Mouse (Mus musculus) C2C12 (cell line): ENCODE measurements around the gene Gtpbp8. TPM values are rescaled to one million over a fixed set of nuclear protein-coding genes. Genes with fewer than 3 reads are reported as not detected.

Experiments used
- H3K27me3 ChIP-seq: one replicate; pipeline ENCODE4 v1.6.1; 2011; ENCODE audit not compliant: control insufficient read depth, insufficient read depth, insufficient read length
- H3K36me3 ChIP-seq: one replicate; pipeline ENCODE4 v1.6.1; 2011; ENCODE audit not compliant: control insufficient read depth, insufficient read depth
- H3K4me3 ChIP-seq: one replicate; pipeline ENCODE4 v1.5.1; 2011; ENCODE audit warnings: mild to moderate bottlenecking, control low read depth; ENCODE audit not compliant: poor library complexity, insufficient read depth, severe bottlenecking
- H3K79me2 ChIP-seq: one replicate; pipeline ENCODE4 v1.6.1; 2011; ENCODE audit not compliant: control insufficient read depth, insufficient read depth
- H3K79me3 ChIP-seq: one replicate; pipeline ENCODE4 v1.6.1; 2011; ENCODE audit warnings: low read depth, control low read depth
- H3ac ChIP-seq: one replicate; pipeline ENCODE3; 2011; ENCODE audit warnings: low read depth; ENCODE audit not compliant: control insufficient read depth, insufficient read length
- CEBPB ChIP-seq: IDR thresholded peaks from one replicate; pipeline ENCODE4 v1.6.1; 2011; ENCODE audit warnings: low read depth, mild to moderate bottlenecking, control low read depth, moderate library complexity
- CTCF ChIP-seq: IDR thresholded peaks from one replicate; pipeline ENCODE4 v1.5.1; 2011; ENCODE audit not compliant: control insufficient read depth, insufficient read depth, insufficient read length
- FOSL1 ChIP-seq: IDR thresholded peaks from one replicate; pipeline ENCODE4 v1.8.0; 2011; ENCODE audit warnings: mild to moderate bottlenecking, low read length; ENCODE audit not compliant: poor library complexity, insufficient read depth, severe bottlenecking
- MAX ChIP-seq: IDR thresholded peaks from one replicate; pipeline ENCODE4 v1.6.1; 2011; ENCODE audit warnings: mild to moderate bottlenecking, control low read depth
- MYOD1 ChIP-seq: IDR thresholded peaks from one replicate; pipeline ENCODE4 v1.6.1; 2011; ENCODE audit warnings: low read depth; ENCODE audit not compliant: control insufficient read depth, insufficient read length
- MYOG ChIP-seq: IDR thresholded peaks from one replicate; pipeline ENCODE4 v1.6.1; 2011; ENCODE audit not compliant: control insufficient read depth, insufficient read length; ENCODE audit errors: extremely low read depth
- USF1 ChIP-seq: IDR thresholded peaks from one replicate; pipeline ENCODE4 v1.6.1; 2011; ENCODE audit warnings: low read depth, mild to moderate bottlenecking, control low read depth, moderate library complexity
- long read RNA-seq, 2 experiments: library from polyadenylated mRNA; unstranded; transcript quantifications; one replicate each; pipeline ENCODE4 v2.0.0; 2019 to 2020
- polyA plus RNA-seq: library from polyadenylated mRNA; unstranded; fragments of >200 nt; fragmentation: generic; extraction: Trizol; gene quantifications from one replicate; pipeline ENCODE4 v1.2.1, GENCODE M21; 2012; ENCODE audit warnings: missing spikeins

Gene Gtpbp8
- 6.8 TPM for polyA plus RNA-seq
- long read RNA-seq, experiment 1, transcript Gtpbp8-202 (5 exons, 739 nt) = minor isoform, 7 of 37 reads
- long read RNA-seq, experiment 1, transcript Gtpbp8-204 (6 exons, 3,415 nt) = major isoform, 20 of 37 reads
- long read RNA-seq, experiment 1, partial matches to known transcripts = 1 of 37 reads
- long read RNA-seq, experiment 1, other reads (novel, unspliced or antisense) = 8 of 37 reads
- long read RNA-seq, experiment 2, transcript Gtpbp8-204 (6 exons, 3,415 nt) = major isoform, 25 of 43 reads
- long read RNA-seq, experiment 2, partial matches to known transcripts = 0 of 43 reads
- long read RNA-seq, experiment 2, other reads (novel, unspliced or antisense) = 13 of 43 reads

DNA sequence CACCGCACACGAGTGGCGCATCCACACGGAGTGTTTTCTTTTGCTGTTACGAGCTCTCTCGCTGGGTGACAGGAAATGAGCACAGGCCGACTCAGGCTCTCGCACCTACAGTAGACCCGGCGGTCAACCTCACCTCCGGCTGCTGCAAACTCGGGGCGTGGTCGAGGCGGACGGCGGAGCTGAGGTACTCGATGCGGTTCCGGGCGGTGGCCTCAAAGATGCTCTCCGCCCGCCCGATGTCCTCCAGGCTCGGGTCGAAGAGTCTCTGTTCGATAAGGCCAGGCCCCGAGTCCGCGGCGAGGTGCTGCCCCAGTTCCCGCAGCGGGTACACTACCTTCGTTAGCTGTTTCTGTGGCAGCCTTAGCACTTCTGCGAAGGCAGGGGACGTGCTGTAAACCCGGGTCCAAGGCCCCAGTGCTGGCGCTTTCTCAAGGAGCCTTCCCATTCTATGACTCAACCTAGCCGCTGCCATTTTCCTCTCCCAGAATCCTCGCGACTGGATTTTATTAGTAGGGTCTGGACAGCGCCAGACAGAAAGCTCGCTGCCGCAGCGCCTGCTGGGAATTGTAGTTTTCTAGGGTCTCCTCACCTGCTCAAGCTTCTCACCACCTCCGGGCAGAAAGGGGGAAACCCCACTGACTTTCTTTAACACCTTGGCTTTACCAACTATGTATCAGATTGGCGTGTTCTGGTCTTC, at the start of gene Gtpbp8:
TSS of gene Gtpbp8 (minus strand) at position 498 of the 697 bp plus-strand sequence.
- Histone ChIP-seq H3K36me3 (peaks cover 16% of the 10 kb centered on the region), H3ac (peak within 1 kb of the TSS; percentile 88), H3K79me3 (peaks cover 14% of the 10 kb centered on the region), H3K4me3 (peak within 1 kb of the TSS; percentile 76), H3K27me3 (no peaks in the 10 kb centered on the region), H3K79me2 (peaks cover 27% of the 10 kb centered on the region)
- TF ChIP-seq MYOD1 (no peak), MAX (no peak), FOSL1 (no peak), CEBPB (no peak), CTCF (no peak), USF1 (no peak), MYOG (no peak)

DNA sequence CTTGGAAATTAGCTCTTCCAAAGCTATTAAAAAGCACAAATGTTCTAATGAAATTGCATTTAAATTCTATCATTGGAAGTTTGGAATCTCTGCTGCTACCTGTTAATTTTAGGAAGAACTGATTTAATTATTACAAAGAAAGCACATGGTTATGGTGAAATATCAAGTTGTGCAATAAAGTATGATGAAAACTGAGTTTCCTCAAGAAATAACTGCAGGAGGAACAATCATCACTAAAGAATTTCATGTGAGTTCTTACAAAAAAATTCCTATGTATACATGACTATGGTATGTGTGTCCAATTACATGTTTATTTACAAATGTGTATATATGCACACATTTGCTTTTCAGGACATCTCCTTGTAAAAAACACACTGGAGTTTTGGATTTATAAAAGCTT, 48.3 kb upstream of the Gtpbp8 start:
- no peaks in the 10 kb centered on the region for H3K27me3 ChIP-seq
- no peak overlapping the region for H3K4me3 ChIP-seq
- no peak for TF ChIP-seq MAX
- TF ChIP-seq MYOG = no peak
- no peak for TF ChIP-seq MYOD1
- no peak for TF ChIP-seq CTCF
- TF ChIP-seq USF1 = no peak
- TF ChIP-seq CEBPB = peak; percentile 81
- no peak overlapping the region for H3ac ChIP-seq
- H3K79me3 ChIP-seq = no peaks in the 10 kb centered on the region
- no peaks in the 10 kb centered on the region for H3K36me3 ChIP-seq
- no peaks in the 10 kb centered on the region for H3K79me2 ChIP-seq

DNA sequence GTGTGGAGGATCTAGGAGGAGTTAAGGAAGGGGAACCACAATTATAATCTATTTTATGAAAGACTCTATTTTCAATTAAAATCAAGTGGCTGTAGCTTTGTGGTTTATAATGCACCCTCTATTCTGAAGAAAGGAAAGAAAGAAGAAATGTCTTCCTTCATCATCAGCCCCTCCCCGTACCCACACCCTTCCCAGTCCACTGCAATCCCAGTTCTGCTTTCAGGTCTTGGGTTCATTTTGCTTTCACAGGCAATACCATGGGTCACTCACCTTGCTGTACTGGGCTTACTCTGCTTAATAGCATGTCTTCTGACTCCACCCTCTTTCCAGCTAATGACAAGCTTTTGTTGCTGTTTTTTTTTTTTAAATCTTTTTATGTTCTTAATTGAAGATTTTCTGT, 40.8 kb upstream of the Gtpbp8 start:
- no peaks in the 10 kb centered on the region for H3K36me3 ChIP-seq
- H3K79me3 ChIP-seq = no peaks in the 10 kb centered on the region
- TF ChIP-seq FOSL1 = no peak
- TF ChIP-seq MYOD1 = no peak
- TF ChIP-seq CTCF = no peak
- TF ChIP-seq MYOG = no peak
- TF ChIP-seq MAX = no peak
- TF ChIP-seq CEBPB = no peak
- no peak for TF ChIP-seq USF1
- no peak overlapping the region for H3K4me3 ChIP-seq
- H3K79me2 ChIP-seq = no peaks in the 10 kb centered on the region
- H3ac ChIP-seq = no peak overlapping the region
- no peaks in the 10 kb centered on the region for H3K27me3 ChIP-seq

DNA sequence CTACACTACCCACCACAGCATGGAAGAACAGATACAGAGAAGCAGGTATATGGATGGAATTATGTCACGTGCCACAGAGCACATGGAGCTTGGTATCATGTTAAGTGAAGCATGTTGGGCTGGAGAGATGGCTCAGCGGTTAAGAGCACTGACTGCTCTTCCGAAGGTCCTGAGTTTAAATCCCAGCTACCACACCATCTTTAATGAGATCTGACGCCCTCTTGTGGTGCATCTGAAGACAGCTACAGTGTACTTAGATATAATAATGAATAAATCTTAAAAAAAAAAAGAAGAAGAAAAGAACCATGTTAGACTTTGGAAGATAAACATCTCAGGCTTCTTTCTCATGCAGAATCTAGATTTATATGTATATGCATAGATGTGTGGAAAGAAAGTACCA, 34.6 kb upstream of the Gtpbp8 start:
- Histone ChIP-seq H3K79me2 (no peaks in the 10 kb centered on the region), H3K79me3 (no peaks in the 10 kb centered on the region), H3ac (no peak overlapping the region), H3K36me3 (no peaks in the 10 kb centered on the region), H3K27me3 (no peaks in the 10 kb centered on the region), H3K4me3 (no peak overlapping the region)
- TF ChIP-seq CEBPB (no peak), FOSL1 (no peak), MYOD1 (no peak), MYOG (no peak), CTCF (no peak)

DNA sequence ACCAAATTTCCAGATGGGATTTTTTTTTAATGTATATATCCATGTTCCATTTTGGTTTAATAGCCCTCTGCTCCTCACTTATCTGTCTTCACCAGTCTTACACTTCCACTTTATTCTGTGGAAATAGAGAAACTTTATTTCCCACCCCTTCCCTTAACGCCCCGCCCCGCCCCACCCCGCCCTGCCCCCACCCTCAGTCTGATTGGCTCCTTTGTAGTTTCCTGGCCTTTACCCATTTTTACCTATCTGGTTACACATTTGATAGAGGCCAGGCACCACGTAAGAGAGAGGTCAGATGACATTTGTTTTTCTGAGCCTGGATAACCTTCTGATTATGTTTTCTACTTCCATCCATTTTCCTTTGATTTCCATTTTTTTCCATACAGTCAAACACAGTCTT, 33.3 kb upstream of the Gtpbp8 start:
- H3K4me3 ChIP-seq = no peak overlapping the region
- H3K27me3 ChIP-seq = no peaks in the 10 kb centered on the region
- no peaks in the 10 kb centered on the region for H3K79me3 ChIP-seq
- TF ChIP-seq FOSL1 = no peak
- TF ChIP-seq USF1 = no peak
- H3K36me3 ChIP-seq = no peaks in the 10 kb centered on the region
- no peaks in the 10 kb centered on the region for H3K79me2 ChIP-seq
- H3ac ChIP-seq = no peak overlapping the region
